Mouse (Mus musculus) cerebellum, adult 18-20 months (tissue): ENCODE data around the gene D10Wsu102e.

Experiments
- DNase-seq, 2 experiments: peaks; one replicate each; pipeline ENCODE4 v3.0.0; 2021

Gene D10Wsu102e

DNA sequence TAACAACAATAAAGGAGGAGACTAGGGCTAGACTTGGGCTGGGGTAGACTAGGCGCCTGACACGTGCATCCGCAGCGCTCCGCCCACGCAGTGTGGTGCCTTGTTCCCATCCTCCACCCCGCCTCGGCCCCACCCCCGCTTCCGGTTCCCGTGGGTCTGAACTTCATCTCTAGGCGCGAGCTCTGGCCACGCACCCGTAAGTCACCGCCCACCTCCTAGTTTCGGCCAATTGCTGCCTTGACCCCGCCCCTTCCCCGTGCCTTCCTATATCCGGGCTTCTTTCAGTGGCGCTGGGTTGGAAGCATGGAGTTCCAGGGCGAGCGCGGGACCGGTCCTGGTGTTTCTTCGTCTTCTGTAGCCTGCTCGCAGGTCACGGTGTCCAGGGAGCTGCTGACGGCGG is at the start of gene D10Wsu102e:
Gene D10Wsu102e, plus strand, starts transcription at position 266 of the 400 bp plus-strand sequence.
- peak; percentile 96 to 98 for DNase-seq

- DNase-seq: peak; percentile 43 to 50
Observed at GRCm38 (mm10) chr10:83310356-83310755, 49.7 kb upstream of the D10Wsu102e start.

- DNase-seq: no peak
Observed at GRCm38 (mm10) chr10:83313033-83313432, 47.0 kb upstream of the D10Wsu102e start.

DNA sequence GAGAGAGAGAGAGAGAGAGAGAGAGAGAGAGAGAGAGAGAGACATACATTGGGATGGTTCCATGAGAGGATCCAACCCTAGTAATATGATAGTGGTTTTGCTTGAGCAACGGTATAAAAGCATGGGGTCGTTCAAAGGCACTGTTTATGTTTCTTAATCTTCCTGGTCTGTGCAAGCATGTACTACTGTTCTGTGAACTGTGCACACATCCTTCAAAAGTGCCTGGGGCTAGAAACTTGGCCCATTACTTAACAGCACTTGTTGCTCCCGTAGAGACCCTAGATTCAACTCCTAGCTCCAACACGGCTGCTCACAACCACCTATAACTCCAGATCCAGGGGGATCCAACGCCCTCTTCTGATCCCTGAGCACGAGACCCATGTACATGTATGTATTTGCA is 39.6 kb upstream of the D10Wsu102e start:
- DNase-seq: no peak

DNA sequence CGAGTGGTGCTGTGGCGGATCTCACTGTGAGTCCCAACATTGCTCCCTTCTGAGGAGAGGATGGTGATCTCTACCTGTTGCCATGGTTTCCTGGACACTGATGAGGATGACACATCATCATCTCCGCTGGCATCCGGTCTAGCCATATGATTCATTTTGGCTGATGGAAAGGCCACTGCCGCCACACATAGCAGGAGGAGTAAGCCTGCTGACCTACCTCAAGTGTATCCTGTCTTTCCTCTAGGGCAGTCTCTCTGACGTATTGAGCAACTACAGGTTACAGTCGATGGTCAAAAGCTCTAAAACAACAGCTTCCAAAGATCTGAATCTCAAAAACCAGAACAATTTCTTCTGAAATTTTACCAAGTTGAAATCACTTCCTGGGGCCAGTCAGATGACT is 39.2 kb upstream of the D10Wsu102e start:
- peak; percentile 63 to 80 for DNase-seq

DNA sequence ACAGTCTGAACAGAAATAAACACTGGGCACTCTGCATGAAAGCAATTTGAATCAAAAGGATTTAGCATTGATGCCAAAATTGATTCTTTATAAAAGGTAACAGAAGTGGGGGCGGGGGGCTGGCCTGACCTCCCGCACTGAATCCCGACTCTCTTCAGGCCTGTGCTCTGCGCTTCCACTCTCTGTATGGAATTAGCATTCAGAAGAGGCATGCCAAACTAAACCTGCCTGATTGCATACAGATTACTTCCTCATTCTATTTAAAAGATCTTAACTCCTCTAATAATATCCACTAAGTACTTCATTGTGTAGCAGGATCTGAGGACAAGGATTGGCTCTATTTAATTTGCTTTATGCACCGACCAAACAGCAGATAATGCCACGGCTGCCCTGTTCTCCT is 38.5 kb upstream of the D10Wsu102e start:
- no peak for DNase-seq

DNA sequence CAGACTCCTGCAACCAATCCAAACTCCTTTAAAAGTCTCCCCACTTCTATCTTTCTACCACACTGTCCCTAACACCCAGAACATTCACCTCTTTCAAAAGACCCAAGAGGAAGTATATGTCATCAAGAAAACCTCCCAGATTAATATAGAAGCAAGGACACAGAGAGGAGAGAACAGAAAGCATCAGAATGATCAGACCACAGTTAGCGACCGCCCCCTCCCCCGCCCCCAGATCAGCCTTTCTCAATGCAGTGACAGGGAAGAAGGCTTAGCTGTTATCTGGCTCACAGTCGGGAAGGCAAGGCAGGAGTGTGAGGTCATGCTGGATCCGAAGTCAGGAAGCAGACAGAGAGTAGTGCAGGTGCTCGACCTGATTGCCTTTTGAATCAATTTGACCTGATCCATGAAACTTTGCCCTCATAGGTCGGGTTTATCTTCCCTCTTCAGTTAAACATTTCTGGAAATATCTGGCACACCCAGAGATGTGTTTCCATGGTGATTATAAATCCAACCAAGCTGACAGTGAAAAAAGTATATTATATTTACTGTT is 37.4 kb upstream of the D10Wsu102e start:
- DNase-seq: no peak

DNA sequence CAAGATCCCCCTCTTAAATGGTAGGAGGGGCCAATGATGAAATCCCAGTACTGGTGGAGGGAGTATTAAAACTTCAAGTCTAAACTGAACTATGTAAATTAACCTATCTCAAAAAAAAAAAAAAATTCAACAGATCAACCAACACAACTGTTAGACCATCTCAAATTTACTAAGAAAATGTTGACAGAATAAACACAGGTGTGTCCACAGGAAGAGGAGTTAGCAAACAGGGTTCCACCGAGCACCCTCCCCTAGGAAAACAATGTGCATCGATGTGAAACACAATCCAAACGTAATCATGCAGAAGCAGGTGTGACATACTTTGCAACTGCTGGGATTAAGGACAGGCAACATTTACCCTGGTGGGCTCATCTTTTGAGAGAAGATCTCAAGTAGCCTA is 35.1 kb upstream of the D10Wsu102e start:
- no peak for DNase-seq

GRCm38 (mm10) chr10:83325903-83326302 is 34.1 kb upstream of the D10Wsu102e start:
- DNase-seq: no peak

- DNase-seq: no peak
Observed at GRCm38 (mm10) chr10:83326648-83327285, 33.3 kb upstream of the D10Wsu102e start.

DNA sequence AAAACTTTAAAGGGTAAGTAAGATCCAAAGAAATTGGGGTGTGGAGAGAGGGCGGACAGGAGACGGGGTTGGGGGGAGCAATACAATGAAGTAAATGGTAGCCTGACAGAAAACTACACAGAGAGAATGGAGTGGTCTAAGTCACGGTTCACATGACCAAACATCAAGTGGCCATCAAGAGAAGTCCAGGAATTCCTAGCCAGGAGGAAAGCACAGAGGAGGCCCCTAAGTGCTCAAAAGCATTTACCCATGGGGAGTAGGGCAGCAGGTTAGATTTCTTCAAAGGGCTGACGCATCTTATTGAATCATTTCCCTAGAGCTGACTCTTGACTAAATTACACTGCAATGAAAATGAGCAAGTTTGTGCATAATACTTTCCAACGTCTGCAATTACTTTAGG is 31.2 kb upstream of the D10Wsu102e start:
- no peak for DNase-seq

DNA sequence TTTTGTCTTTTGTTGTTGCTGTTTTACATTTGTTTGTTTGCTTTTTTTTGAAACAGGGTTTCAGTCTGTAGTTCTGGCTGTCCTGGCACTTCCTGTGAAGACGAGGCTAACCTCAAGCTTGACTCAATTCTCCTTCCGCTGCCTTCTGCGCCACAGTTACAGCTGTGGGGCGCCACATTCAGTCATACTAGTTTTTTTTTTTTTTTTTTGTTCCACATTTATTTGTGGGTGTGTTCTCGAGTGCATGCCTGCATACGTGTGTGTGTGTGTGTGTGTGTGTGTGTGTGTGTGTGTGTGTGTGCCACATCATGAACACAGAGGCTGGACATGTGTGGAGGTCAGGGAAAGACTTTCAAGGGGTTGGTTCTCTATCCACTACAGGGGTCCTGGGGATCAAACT is 29.7 kb upstream of the D10Wsu102e start:
- no peak for DNase-seq

- no peak for DNase-seq
Observed at GRCm38 (mm10) chr10:83331811-83332210, 28.2 kb upstream of the D10Wsu102e start.

DNA sequence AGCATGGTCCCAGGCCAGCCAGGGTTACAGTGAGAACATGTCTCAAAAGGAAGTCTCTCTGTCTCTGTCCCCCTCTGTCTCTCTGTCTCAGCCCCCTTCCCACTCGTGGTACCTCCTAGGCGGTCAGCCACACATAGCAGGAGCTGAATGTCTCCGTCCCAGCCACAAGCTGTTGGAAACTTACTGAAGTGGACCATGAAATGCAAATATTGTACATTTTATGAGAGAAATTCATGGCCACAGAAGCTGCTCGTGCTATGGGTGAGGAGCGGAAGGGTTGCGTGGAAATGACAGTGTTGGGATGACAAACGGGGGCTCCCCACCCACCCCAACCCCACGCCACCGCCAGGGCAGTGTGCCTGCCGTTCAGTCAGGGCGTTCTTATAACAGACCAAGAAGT is 27.4 kb upstream of the D10Wsu102e start:
- no peak for DNase-seq

- no peak for DNase-seq
Observed at GRCm38 (mm10) chr10:83336336-83336735, 23.7 kb upstream of the D10Wsu102e start.

- DNase-seq: peak; percentile 85 to 95
Observed at GRCm38 (mm10) chr10:83337159-83337951, 22.7 kb upstream of the D10Wsu102e start, which contains the start of gene Slc41a2. Slc41a2 (minus strand) TSS chr10:83337882.

GRCm38 (mm10) chr10:83337971-83338598 is 21.9 kb upstream of the D10Wsu102e start:
- no peak for DNase-seq

GRCm38 (mm10) chr10:83341226-83341625 is 18.8 kb upstream of the D10Wsu102e start:
- DNase-seq: no peak

DNA sequence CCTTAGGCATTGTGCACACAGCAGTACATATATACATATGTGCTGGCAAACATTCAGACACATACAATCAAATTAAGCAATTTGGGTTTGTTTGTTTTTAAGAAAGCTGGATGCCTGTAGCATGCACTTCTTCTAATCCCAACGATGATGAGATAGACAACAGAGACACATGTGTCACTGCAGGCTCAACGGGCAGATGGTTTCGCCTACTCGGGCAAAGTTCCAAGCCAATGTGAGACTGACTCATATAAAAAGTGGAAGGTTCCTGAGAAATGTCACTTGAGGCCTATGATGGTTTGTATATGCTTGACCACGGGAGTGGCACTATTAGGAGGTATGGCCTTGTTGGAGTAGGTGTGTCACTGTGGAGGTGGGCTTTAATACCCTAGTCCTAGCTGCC is 16.9 kb upstream of the D10Wsu102e start:
- peak; percentile 56 to 57 for DNase-seq

GRCm38 (mm10) chr10:83343828-83344685 is 16.0 kb upstream of the D10Wsu102e start:
- DNase-seq: no peak

DNA sequence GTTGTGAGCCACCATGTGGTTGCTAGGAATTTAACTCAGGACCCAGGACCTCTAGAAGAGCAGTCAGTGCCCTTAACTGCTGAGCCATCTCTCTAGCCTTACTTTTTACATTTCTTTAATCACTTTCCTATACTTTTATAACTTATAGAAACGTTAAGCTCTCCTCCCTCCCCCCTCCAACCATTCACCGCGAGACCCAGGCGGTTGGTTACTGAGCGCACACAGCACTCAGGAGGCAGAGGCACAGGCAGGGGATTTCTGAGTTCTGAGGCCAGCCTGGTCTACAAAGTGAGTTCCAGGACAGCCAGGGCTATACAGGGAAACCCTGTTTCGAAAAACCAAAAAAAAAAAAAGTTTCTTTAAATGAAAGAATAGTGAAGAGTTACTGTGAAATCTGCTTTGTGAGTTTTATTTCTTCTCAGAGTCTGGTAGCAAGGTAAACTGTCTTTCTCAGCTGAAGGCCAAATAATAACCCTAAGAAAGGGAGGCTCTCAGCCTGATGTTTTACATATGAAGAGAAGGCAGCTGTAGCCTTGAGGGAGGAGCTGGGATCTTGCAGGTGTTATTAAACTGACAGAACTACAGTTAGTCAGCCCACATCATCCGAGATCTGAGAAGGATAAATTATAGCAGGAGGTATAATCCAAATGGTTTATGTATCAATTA is 14.2 kb upstream of the D10Wsu102e start:
- no peak for DNase-seq

DNA sequence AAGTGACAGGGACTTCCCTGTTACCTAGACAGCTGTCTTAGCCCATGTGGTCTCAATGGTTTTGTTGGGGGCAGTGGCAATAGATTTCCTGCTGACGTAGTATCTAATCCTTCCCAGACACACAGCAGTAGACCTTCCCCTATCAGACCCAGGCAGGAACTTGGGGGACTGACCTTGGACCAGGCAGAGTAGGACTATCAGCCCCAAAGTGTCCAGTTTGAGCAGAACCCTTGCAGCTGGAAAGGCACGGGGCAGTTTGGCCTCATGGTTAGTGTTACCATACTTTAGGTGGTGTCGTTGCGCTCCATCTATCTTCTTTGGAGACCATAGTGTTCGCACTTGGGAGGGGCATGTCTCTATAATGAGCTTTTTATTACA is 13.7 kb upstream of the D10Wsu102e start:
- DNase-seq: no peak
